Mouse (Mus musculus) liver, adult 2 months (tissue): ENCODE measurements at regions not wholly inside any gene's neighbourhood (a gene's known extent, or its start where the extent isn't known, plus 50 kb on each side); places are given as distances from the start of the nearest gene placed in this dataset.
"Not testable (repeated sequence)": the region's sequence is repeated elsewhere in the genome, so short reads cannot be mapped to it uniquely, and the experiment has no call there.

ENCODE experiments used
- DNase-seq: peaks from one replicate; pipeline ENCODE4 v3.0.0-alpha.2; 2011; ENCODE audit warnings: low read depth, low spot score; ENCODE audit errors: extremely low read depth
- H3K27ac ChIP-seq: fragments of 200-500 bp; replicated peaks from 2 replicates; pipeline ENCODE4 v1.5.1; 2012; ENCODE audit warnings: low read depth, mild to moderate bottlenecking, control low read depth, inconsistent platforms, low read length; ENCODE audit not compliant: insufficient read depth
- H3K27me3 ChIP-seq: fragments of 200-500 bp; 2 replicates; pipeline ENCODE4 v1.6.1; 2012; ENCODE audit warnings: mild to moderate bottlenecking, moderate library complexity, low read length, inconsistent platforms; ENCODE audit not compliant: control insufficient read depth, insufficient read depth
- H3K36me3 ChIP-seq: fragments of 200-500 bp; 2 replicates; pipeline ENCODE4 v1.6.1; 2012; ENCODE audit warnings: low read length, inconsistent platforms; ENCODE audit not compliant: control insufficient read depth, insufficient read depth
- H3K4me1 ChIP-seq: fragments of 200-500 bp; 2 replicates; pipeline ENCODE4 v1.6.1; 2011; ENCODE audit warnings: low read length; ENCODE audit not compliant: control insufficient read depth, insufficient read depth
- H3K4me3 ChIP-seq: fragments of 200-500 bp; 2 replicates; pipeline ENCODE4 v1.5.1; 2011; ENCODE audit warnings: low read depth, mild to moderate bottlenecking, control low read depth, low read length, moderate library complexity; ENCODE audit not compliant: insufficient read depth
- H3K79me2 ChIP-seq: fragments of 200-500 bp; 2 replicates; pipeline ENCODE4 v1.6.1; 2012; ENCODE audit warnings: inconsistent platforms, mild to moderate bottlenecking, low read length, moderate library complexity; ENCODE audit not compliant: control insufficient read depth, insufficient read depth
- H3K9ac ChIP-seq: fragments of 200-500 bp; 2 replicates; pipeline ENCODE4 v1.6.1; 2012; ENCODE audit warnings: low read depth, mild to moderate bottlenecking, control low read depth, inconsistent platforms, low read length
- CTCF ChIP-seq: fragments of 200-500 bp; IDR thresholded peaks from 2 replicates; pipeline ENCODE4 v1.5.1; 2011; ENCODE audit warnings: low read depth, low read length, control low read depth
- POLR2A ChIP-seq: fragments of 200-500 bp; IDR thresholded peaks from 2 replicates; pipeline ENCODE4 v1.6.1; 2011; ENCODE audit warnings: low read length, control low read depth; ENCODE audit not compliant: insufficient read depth; ENCODE audit errors: extremely low read depth
- WGBS: fragments of 180-500 bp; shearing (Covaris S2); methylation state at CpG from one replicate; pipeline ENCODE4 v1.1.7; 2018; 5-methylcytosine and 5-hydroxymethylcytosine counted together

- no peaks in the 10 kb centered on the region for H3K27me3 ChIP-seq
- no peaks in the 10 kb centered on the region for H3K36me3 ChIP-seq
- H3K4me3 ChIP-seq = no peak overlapping the region
- H3K4me1 ChIP-seq = no peaks in the 10 kb centered on the region
- H3K9ac ChIP-seq = no peak overlapping the region
- TF ChIP-seq CTCF (no peak), POLR2A (no peak)
- no peaks in the 10 kb centered on the region for H3K79me2 ChIP-seq
- no peak for DNase-seq
- H3K27ac ChIP-seq = no peak overlapping the region
These were observed 934.8 kb downstream of the Diaph2 start for GRCm38 (mm10) chrX:130684381-130684780.

- Histone ChIP-seq H3K36me3 (no peaks in the 10 kb centered on the region), H3K27me3 (no peaks in the 10 kb centered on the region), H3K27ac (no peak overlapping the region), H3K79me2 (no peaks in the 10 kb centered on the region), H3K4me1 (no peaks in the 10 kb centered on the region), H3K9ac (no peak overlapping the region), H3K4me3 (no peak overlapping the region)
- DNase-seq = no peak
- 80% methylated on average over 2 of the region's 2 CpGs for WGBS
- no peak for TF ChIP-seq CTCF
- TF ChIP-seq POLR2A = no peak
These were observed 959.4 kb downstream of the Diaph2 start for GRCm38 (mm10) chrX:130708929-130709328.

GRCm38 (mm10) chrX:130744132-130744531, 994.6 kb downstream of the Diaph2 start:
- not testable (repeated sequence) for H3K79me2 ChIP-seq, DNase-seq, H3K4me3 ChIP-seq, H3K27me3 ChIP-seq, H3K4me1 ChIP-seq, H3K27ac ChIP-seq, H3K36me3 ChIP-seq, H3K9ac ChIP-seq
- 73% methylated on average over 1 of the region's 1 CpGs for WGBS
